Mouse (Mus musculus) liver, embryonic 15.5 days (tissue): Measurements from ENCODE around the gene Cebpz. TPM values are rescaled to one million over a fixed set of nuclear protein-coding genes. Genes with fewer than 3 reads are reported as not detected.

ENCODE experiments used
- ATAC-seq: fragments of 200-750 bp; cut with Nextera tagmentation; 2 replicates; pipeline ENCODE4 v1.8.0; 2017; ENCODE audit warnings: moderate number of reproducible peaks, mild to moderate bottlenecking, moderate library complexity; ENCODE audit not compliant: insufficient read depth
- H3K27ac ChIP-seq: fragments of 300-500 bp; sonication (generic); replicated peaks from 2 replicates; pipeline ENCODE4 v1.5.1; 2015; ENCODE audit warnings: mild to moderate bottlenecking, inconsistent platforms
- H3K27me3 ChIP-seq: fragments of 300-500 bp; sonication (generic); 2 replicates; pipeline ENCODE4 v1.6.1; 2015; ENCODE audit warnings: mild to moderate bottlenecking, inconsistent platforms
- H3K36me3 ChIP-seq: fragments of 300-500 bp; sonication (generic); replicated peaks from 2 replicates; pipeline ENCODE4 v1.6.1; 2015; ENCODE audit warnings: moderate library complexity, mild to moderate bottlenecking, inconsistent platforms
- H3K4me1 ChIP-seq: fragments of 300-500 bp; sonication (generic); replicated peaks from 2 replicates; pipeline ENCODE4 v1.6.1; 2015; ENCODE audit warnings: inconsistent platforms
- H3K4me2 ChIP-seq: fragments of 300-500 bp; sonication (generic); 2 replicates; pipeline ENCODE4 v1.6.1; 2015; ENCODE audit warnings: moderate library complexity, mild to moderate bottlenecking, inconsistent platforms
- H3K4me3 ChIP-seq: fragments of 300-500 bp; sonication (generic); replicated peaks from 2 replicates; pipeline ENCODE4 v1.5.1; 2015; ENCODE audit warnings: mild to moderate bottlenecking, inconsistent platforms
- H3K9ac ChIP-seq: fragments of 300-500 bp; sonication (generic); 2 replicates; pipeline ENCODE4 v1.6.1; 2015; ENCODE audit warnings: moderate library complexity, mild to moderate bottlenecking, inconsistent platforms
- H3K9me3 ChIP-seq: fragments of 300-500 bp; sonication (generic); replicated peaks from 2 replicates; pipeline ENCODE4 v1.6.1; 2016; ENCODE audit warnings: inconsistent platforms
- WGBS: fragments of 180-500 bp; shearing (Covaris S2); methylation state at CpG from one replicate; pipeline ENCODE4 v1.1.7; 2015; ENCODE audit warnings: mixed read lengths; ENCODE audit not compliant: insufficient replicate concordance; 5-methylcytosine and 5-hydroxymethylcytosine counted together
- polyA plus RNA-seq: library from polyadenylated mRNA; unstranded; fragments of >200 nt; fragmentation: Nextera tagmentation; extraction: Ambion mirVana; gene quantifications from 2 replicates; pipeline ENCODE4 v1.2.1, GENCODE M21; 2015

Cebpz gene
- polyA plus RNA-seq, result 19.0 and 23.4 TPM in 2 replicates

DNA sequence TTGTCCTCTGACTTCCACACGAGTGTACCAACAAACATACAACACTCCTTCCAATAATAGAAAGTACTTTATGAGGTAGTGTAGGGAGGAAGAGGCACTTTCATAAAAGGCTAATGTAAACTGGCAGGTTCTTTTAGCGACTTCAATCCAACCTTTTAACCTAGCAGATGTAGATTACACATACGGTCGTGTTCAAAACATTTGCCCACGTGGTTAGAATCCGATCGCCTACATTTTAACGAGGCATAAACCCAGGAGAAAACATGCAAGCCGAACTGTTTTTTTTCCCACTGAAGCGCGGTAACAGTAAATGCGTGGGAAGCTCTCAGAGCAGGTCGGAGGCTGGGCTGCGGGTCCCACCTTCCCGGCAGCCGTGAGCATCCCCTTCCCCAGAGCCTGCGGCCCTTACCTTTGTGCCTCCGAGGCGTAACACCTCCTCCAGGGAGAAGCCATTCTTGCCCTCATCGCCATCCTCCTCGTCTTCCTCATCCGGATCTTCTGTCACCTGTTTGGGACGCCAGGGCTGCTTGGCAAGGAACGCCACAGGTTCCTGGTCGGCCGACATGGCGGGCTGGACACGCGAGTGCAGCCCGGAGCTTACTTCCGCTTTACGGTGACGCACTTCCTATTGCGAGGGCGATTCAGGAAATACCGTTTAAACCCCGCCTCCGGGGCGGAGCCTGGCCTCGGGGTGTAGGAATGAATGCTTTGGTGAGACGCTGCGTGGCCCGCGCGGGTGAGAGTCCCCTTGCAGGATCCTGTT, at the start of gene Cebpz, which contains the start of gene Ndufaf7:
Cebpz (minus strand) TSS at position 601 of the 763 bp plus-strand sequence.
Ndufaf7 (plus strand) TSS at position 671 of the 763 bp plus-strand sequence.
- ATAC-seq, result peak; percentile 97
- Histone ChIP-seq H3K27me3 (no peaks in the 10 kb centered on the region), H3K4me2 (peak within 1 kb of the TSS; percentile 85), H3K9ac (peak within 1 kb of the TSS; percentile 71), H3K9me3 (no peaks in the 10 kb centered on the region), H3K4me3 (peak within 1 kb of the TSS; percentile 84), H3K4me1 (peaks cover 33% of the 10 kb centered on the region), H3K36me3 (peaks cover 40% of the 10 kb centered on the region), H3K27ac (peak within 1 kb of the TSS; percentile 34)
- under 1% methylated on average over 45 of the region's 45 CpGs for WGBS

DNA sequence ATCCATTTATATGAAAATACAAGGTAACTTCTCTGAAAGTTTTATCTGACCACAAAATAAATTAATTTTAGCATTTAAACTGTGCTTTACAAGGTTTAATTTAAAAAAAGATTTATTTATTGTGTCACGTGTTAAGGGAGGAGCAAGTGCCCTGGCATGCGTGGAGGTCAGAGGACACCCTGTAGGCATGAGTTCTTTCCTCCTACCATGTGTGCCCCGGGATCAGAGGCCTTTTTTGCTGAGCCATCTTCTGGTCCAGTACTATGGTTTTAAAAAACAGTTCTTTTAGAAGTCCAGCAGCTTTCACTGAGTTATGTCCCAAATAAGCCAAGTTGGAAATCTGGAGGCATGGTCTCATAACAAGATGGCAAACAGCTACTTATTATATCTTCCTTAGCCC, 46.9 kb upstream of the Cebpz start:
- Histone ChIP-seq H3K4me1 (0 out of 2 replicates have a peak, but pooled peaks cover 3% of the 10 kb centered on the region), H3K4me3 (no peak overlapping the region), H3K9ac (no peak overlapping the region), H3K9me3 (no peaks in the 10 kb centered on the region), H3K27ac (no peak overlapping the region), H3K27me3 (no peaks in the 10 kb centered on the region), H3K36me3 (peaks cover 7% of the 10 kb centered on the region), H3K4me2 (no peak overlapping the region)
- ATAC-seq, result no peak
- WGBS, result 74% methylated on average over 3 of the region's 3 CpGs

DNA sequence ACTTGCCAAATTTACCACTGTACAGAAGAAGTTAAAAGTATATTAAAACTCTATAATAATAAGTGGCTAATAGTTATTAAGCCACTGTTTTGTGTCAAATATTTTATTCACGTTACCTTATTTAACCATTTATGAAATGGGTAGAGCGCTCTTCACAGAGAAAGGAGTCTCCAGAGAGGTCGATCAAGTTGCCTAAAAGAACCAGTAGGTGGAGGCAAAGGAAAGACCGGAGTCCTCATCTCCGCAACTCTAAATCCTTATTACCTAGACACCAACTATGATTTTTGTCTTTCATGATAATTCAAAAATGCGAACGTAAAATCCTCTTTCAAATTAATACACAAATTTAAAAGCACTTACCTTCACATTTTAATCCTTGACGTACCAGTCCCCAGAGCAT, 46.3 kb upstream of the Cebpz start:
- Histone ChIP-seq H3K36me3 (peaks cover 7% of the 10 kb centered on the region), H3K9me3 (no peaks in the 10 kb centered on the region), H3K4me1 (0 out of 2 replicates have a peak, but pooled peaks cover 3% of the 10 kb centered on the region), H3K27me3 (no peaks in the 10 kb centered on the region), H3K4me3 (no peak overlapping the region), H3K9ac (no peak overlapping the region), H3K4me2 (no peak overlapping the region), H3K27ac (no peak overlapping the region)
- ATAC-seq, result no peak
- 80% methylated on average over 8 of the region's 8 CpGs for whole genome bisulfite sequencing

DNA sequence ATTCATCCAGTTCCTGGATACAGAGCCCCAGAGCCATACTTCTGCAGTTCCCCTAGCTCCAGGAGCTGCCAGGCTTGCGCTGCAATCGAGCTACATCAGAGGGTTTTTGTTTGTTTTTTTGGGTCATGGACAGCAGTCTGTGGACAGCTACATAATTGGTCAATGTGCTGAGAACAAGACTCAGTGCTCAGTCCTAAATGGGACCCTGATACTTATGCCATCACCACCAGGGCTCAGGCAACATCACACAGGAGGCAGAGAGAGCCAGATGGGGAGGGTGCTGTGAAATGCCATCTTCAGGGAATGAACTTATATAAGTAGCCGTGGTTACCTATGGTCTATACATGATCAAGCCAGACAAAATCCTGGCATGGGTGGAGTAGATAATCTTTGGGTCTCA, 31.6 kb upstream of the Cebpz start:
- Histone ChIP-seq H3K27me3 (no peaks in the 10 kb centered on the region), H3K4me2 (no peak overlapping the region), H3K9ac (no peak overlapping the region), H3K9me3 (no peaks in the 10 kb centered on the region), H3K36me3 (peaks cover 11% of the 10 kb centered on the region; the same call in 1 of the 2 replicates), H3K27ac (no peak overlapping the region), H3K4me3 (no peak overlapping the region), H3K4me1 (no peaks in the 10 kb centered on the region)
- WGBS, result 70% methylated on average over 3 of the region's 3 CpGs
- ATAC-seq, result no peak

DNA sequence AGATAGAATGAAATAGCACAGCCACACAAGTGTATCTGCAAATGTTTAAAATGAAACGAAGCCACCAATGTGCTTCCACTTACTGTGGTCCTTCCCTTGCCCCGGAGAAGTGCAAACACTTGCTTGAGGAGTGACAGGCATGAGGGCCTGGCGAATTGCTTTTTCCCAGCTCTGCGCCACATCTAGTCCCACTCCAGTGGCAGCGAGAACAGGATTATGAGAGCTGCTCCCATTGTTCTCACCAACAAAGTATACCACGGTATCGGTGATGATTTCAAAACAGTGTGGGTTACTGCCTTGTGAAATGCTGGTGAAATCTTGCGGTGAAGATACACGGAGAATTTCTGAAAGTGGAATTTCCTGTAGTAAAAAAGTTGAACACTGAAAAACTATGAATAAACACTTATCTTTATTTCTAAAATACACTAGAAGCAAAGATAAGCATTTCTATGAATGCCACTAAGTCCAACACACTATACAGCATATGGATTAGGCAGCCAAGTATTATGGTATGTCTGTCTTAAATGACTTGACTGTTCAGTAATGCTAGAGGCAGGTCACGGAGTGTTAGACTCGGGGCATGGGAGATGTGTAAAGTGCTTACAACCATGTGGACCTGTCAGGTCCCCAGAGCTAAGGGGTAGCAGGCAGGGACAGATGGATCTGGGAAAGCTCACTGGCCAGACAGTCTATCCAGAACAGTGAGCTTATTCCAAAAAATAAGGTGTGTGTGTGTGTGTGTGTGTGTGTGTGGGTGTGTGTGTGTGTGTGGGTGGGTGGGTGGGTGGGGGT, 29.4 kb upstream of the Cebpz start:
- H3K9ac ChIP-seq, result no peak overlapping the region
- H3K4me1 ChIP-seq, result no peaks in the 10 kb centered on the region
- ATAC-seq, result no peak
- WGBS, result 78% methylated on average over 11 of the region's 11 CpGs
- no peaks in the 10 kb centered on the region for H3K9me3 ChIP-seq
- H3K4me2 ChIP-seq, result no peak overlapping the region
- H3K27me3 ChIP-seq, result no peaks in the 10 kb centered on the region
- no peak overlapping the region for H3K27ac ChIP-seq
- H3K36me3 ChIP-seq, result peaks cover 16% of the 10 kb centered on the region
- H3K4me3 ChIP-seq, result peak overlapping the region; percentile 15; the same call in 1 of the 2 replicates

DNA sequence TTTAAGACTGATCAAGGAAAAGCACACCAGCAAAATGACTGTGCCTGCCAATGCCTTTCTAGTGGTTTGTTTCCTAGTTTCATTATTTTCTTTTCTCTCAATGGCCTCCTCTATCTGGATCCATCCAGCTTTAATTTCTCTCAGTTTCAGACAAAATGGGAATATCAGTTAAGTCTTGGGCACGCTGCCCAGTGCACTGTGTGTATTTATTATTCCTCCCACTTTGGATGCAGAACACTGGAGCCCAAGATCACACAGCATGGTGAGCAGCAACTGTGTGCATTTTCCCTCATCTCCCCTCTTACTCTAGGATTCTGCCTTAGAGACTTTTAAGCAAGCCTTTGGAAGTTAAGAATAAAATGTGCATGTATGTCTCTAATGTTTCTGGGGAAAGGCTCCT, 27.5 kb upstream of the Cebpz start:
- Histone ChIP-seq H3K4me3 (no peak overlapping the region), H3K9ac (no peak overlapping the region), H3K4me1 (no peaks in the 10 kb centered on the region), H3K36me3 (peaks cover 32% of the 10 kb centered on the region), H3K27ac (no peak overlapping the region), H3K27me3 (no peaks in the 10 kb centered on the region), H3K4me2 (no peak overlapping the region), H3K9me3 (no peaks in the 10 kb centered on the region)
- WGBS, result 77% methylated on average over 1 of the region's 1 CpGs
- no peak for ATAC-seq

DNA sequence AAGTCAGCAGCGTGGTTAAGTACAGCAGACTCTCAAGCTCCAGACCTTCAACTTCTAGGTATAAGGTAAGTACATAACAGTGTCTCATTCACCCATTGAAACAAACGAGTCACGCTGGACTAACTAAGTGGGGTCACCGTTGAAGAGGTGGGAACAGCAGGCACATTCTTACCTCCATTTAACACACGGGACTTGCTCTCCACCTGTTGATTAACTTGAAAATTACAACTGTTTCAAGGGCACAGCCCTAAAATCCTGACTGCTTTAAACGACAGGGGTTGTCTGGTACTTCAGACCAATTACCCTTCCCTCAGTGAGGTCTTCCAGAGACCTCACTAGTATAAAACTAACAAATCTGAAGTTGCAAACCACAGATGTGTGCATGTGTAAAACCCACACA, 22.6 kb upstream of the Cebpz start:
- H3K36me3 ChIP-seq, result peaks cover 61% of the 10 kb centered on the region
- no peaks in the 10 kb centered on the region for H3K27me3 ChIP-seq
- H3K9ac ChIP-seq, result no peak overlapping the region
- no peak overlapping the region for H3K4me2 ChIP-seq
- no peaks in the 10 kb centered on the region for H3K9me3 ChIP-seq
- ATAC-seq, result no peak
- H3K27ac ChIP-seq, result no peak overlapping the region
- H3K4me1 ChIP-seq, result no peaks in the 10 kb centered on the region
- 63% methylated on average over 6 of the region's 6 CpGs for WGBS
- H3K4me3 ChIP-seq, result no peak overlapping the region

DNA sequence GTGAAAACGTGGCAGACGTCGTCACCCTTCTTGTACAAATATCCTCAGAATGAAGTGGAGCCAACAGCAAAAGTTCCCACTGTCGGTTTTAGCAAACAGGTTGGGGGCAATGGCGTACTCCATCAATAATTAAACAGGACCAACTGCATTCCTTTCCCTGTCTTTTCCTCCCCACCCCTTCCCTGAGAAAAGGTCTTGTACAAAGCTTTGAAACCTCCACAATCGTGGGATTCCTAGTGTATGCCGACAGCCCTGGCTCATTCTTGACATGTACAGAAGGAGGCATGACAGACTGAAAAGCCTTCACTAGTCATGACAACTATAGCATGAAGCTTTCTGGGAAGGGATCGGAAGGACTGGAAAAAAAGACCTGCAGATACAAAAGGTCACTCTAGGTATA, 16.4 kb upstream of the Cebpz start:
- Histone ChIP-seq H3K4me2 (no peak overlapping the region), H3K27ac (no peak overlapping the region), H3K36me3 (peaks cover 56% of the 10 kb centered on the region), H3K27me3 (no peaks in the 10 kb centered on the region), H3K4me1 (no peaks in the 10 kb centered on the region), H3K9ac (no peak overlapping the region), H3K4me3 (no peak overlapping the region), H3K9me3 (no peaks in the 10 kb centered on the region)
- 70% methylated on average over 8 of the region's 8 CpGs for WGBS
- no peak for ATAC-seq

DNA sequence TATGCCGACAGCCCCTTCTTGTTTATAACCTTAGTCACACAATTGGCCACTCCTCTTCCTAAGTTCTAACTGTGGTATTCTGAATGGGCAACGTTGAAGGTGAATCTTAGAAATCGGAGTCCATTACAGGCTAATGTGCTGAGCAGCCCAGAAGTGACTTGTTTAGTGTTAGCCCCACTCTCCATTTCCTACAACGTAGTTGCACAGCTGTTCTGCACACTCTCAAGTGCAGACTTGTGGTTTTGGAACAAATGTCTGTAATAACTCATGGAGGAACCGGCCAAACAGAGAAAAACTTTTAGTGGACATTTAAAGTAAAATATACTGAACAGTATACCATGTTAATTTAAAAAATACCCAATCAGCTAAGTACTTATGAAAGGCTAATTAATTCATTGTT, 15.2 kb upstream of the Cebpz start:
- Histone ChIP-seq H3K9me3 (no peaks in the 10 kb centered on the region), H3K27ac (no peak overlapping the region), H3K9ac (no peak overlapping the region), H3K4me1 (no peaks in the 10 kb centered on the region), H3K4me2 (no peak overlapping the region), H3K36me3 (peaks cover 54% of the 10 kb centered on the region), H3K4me3 (no peak overlapping the region), H3K27me3 (no peaks in the 10 kb centered on the region)
- ATAC-seq, result no peak
- WGBS, result 79% methylated on average over 5 of the region's 5 CpGs

DNA sequence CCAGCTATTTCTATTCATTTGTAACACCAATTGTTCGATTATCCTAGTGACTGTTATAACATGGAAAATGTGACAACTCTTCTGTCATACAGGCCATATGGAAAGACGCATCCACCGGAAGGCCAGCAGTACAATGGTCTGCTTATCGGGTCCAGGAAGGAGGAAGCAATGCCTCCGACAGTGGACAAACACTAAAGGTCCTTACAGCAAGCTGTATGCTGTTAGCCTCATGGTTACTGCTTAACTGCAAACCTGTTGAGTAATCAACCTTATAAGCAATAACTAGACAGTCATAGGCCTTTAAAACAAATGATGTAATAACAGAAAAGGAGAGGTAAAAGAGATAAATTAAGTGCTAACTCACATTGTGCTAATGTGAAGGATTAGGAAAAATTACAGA, 14.4 kb upstream of the Cebpz start:
- 80% methylated on average over 5 of the region's 5 CpGs for WGBS
- 0 out of 2 replicates have a peak, but pooled peaks have one; percentile 25 for ATAC-seq
- Histone ChIP-seq H3K9ac (no peak overlapping the region), H3K4me3 (no peak overlapping the region), H3K27me3 (no peaks in the 10 kb centered on the region), H3K9me3 (no peaks in the 10 kb centered on the region), H3K36me3 (peaks cover 55% of the 10 kb centered on the region), H3K4me2 (no peak overlapping the region), H3K27ac (no peak overlapping the region), H3K4me1 (no peaks in the 10 kb centered on the region)

DNA sequence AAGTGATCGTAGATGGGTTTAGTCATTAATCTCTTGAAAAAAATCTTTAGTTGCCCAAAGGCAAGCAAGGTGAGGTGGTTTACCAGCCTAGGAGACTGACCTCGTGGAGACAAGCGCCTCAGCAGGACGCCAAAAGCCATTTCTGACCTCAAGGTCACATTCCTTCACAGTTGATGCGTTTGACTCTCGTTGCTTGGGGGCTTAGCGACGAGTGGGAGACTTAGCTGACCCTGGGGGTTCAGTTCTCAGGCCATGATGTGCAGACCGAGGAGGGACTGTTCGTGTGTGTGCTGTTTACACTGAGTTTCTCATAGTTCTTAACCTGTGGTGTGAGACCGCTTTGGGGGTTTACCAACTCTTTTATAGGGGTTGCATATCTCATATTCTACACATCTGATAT, 5.7 kb upstream of the Cebpz start:
- no peak for ATAC-seq
- Histone ChIP-seq H3K9ac (no peak overlapping the region), H3K4me3 (no peak overlapping the region), H3K27me3 (no peaks in the 10 kb centered on the region), H3K4me2 (no peak overlapping the region), H3K4me1 (peaks cover 5% of the 10 kb centered on the region), H3K36me3 (peaks cover 23% of the 10 kb centered on the region), H3K9me3 (no peaks in the 10 kb centered on the region), H3K27ac (no peak overlapping the region)
- 74% methylated on average over 11 of the region's 11 CpGs for WGBS
